Mouse (Mus musculus) embryo, embryonic 10 days (tissue): ENCODE measurements around the gene Elmod2.

Experiments used
- DNase-seq: peaks from one replicate; pipeline ENCODE4 v3.0.0-alpha.2; 2015; ENCODE audit warnings: low spot score

Elmod2 gene

DNA sequence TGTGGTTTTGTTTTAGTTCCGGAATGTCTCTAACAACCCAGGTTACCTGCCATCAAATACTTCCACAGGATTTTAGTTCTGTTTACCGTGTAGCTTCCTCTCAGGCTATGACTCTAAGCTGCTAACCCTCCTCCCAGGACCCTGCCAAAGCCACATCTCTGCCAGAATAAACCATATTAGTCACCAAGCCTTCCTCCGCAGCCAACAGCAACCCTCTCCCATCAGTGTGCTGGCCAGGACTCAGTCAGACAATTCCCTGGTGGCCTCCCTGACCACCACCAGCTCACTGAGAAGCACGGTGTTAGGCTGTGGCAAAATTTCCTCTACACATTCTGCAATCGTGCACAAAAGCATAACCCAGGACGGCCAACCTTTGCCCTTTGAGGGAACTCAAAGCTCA is 53.9 kb downstream of the Elmod2 start:
- DNase-seq = no peak

- peak; percentile 18 for DNase-seq
These were observed 57.8 kb downstream of the Elmod2 start for GRCm38 (mm10) chr8:83274470-83274869.

- DNase-seq = no peak
These were observed 59.8 kb downstream of the Elmod2 start for GRCm38 (mm10) chr8:83272464-83272863.

GRCm38 (mm10) chr8:83271172-83271571 is 61.1 kb downstream of the Elmod2 start:
- DNase-seq = no peak
